Mouse (Mus musculus) neural tube, embryonic 11.5 days (tissue): ENCODE measurements at regions not wholly inside any gene's neighbourhood (a gene's known extent, or its start where the extent isn't known, plus 50 kb on each side); places are given as distances from the start of the nearest gene placed in this dataset.

ENCODE experiments used
- ATAC-seq: fragments of 200-750 bp; cut with Nextera tagmentation; 2 replicates; pipeline ENCODE4 v1.8.0; 2017; ENCODE audit warnings: moderate number of reproducible peaks, mild to moderate bottlenecking, moderate TSS enrichment, moderate library complexity; ENCODE audit not compliant: insufficient read depth, low FRiP score, low TSS enrichment
- DNase-seq: peaks from one replicate; pipeline ENCODE4 v3.0.0-alpha.2; 2015; ENCODE audit warnings: low spot score
- H3K27ac ChIP-seq: fragments of 300-500 bp; sonication (generic); 2 replicates; pipeline ENCODE4 v1.5.1; 2014; ENCODE audit warnings: low read depth, mild to moderate bottlenecking, low read length
- H3K27me3 ChIP-seq: fragments of 300-500 bp; sonication (generic); 2 replicates; pipeline ENCODE4 v1.6.1; 2014; ENCODE audit warnings: mild to moderate bottlenecking, low read length, mixed read lengths; ENCODE audit not compliant: control insufficient read depth, insufficient read depth
- H3K36me3 ChIP-seq: fragments of 300-500 bp; sonication (generic); 2 replicates; pipeline ENCODE4 v1.6.1; 2014; ENCODE audit warnings: mild to moderate bottlenecking, low read length, moderate library complexity, mixed read lengths; ENCODE audit not compliant: control insufficient read depth, insufficient read depth
- H3K4me1 ChIP-seq: fragments of 300-500 bp; sonication (generic); 2 replicates; pipeline ENCODE4 v1.6.1; 2014; ENCODE audit warnings: low read length, mixed read lengths; ENCODE audit not compliant: control insufficient read depth, insufficient read depth
- H3K4me2 ChIP-seq: fragments of 300-500 bp; sonication (generic); 2 replicates; pipeline ENCODE4 v1.6.1; 2014; ENCODE audit warnings: low read depth, mild to moderate bottlenecking, moderate library complexity
- H3K4me3 ChIP-seq: fragments of 300-500 bp; sonication (generic); 2 replicates; pipeline ENCODE4 v1.5.1; 2014; ENCODE audit warnings: low read depth, low read length
- H3K9ac ChIP-seq: fragments of 300-500 bp; sonication (generic); 2 replicates; pipeline ENCODE4 v1.6.1; 2014; ENCODE audit warnings: mild to moderate bottlenecking, low read length
- H3K9me3 ChIP-seq: fragments of 300-500 bp; sonication (generic); 2 replicates; pipeline ENCODE4 v1.6.1; 2016; ENCODE audit warnings: low read length; ENCODE audit not compliant: control insufficient read depth
- WGBS: fragments of 180-500 bp; shearing (Covaris S2); extraction: QIAGEN DNeasy Blood & Tissue Kit; methylation state at CpG from one replicate; pipeline ENCODE4 v1.1.7; 2014; 5-methylcytosine and 5-hydroxymethylcytosine counted together

DNA sequence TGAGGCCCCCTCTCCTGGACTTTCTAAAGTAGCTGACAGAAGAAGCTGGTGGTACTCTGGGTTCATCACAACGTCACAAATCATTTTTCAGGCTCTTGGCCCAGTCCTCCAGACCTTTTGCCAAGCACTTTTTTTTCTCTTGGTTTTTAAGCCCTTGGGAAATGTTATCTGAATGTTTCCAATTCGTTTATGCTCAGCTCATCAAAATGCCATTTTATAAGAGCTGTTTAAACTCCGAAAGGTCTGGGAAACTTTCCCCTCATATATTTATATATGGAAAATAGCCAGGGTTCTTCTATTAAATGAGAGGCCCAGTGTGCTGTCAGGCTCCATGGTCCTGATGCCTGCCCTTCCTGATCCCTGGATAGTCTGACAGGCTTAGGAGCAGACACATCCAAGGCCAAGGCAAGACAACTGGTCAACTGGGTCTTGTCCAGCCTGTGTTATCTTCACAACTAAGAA is 64.1 kb upstream of the Spdye4c start:
- 74% methylated on average over 3 of the region's 3 CpGs for WGBS
- H3K27ac ChIP-seq, result no peak overlapping the region
- H3K9me3 ChIP-seq, result no peaks in the 10 kb centered on the region
- H3K4me1 ChIP-seq, result no peaks in the 10 kb centered on the region
- no peak overlapping the region for H3K4me3 ChIP-seq
- H3K36me3 ChIP-seq, result no peaks in the 10 kb centered on the region
- ATAC-seq, result no peak
- H3K9ac ChIP-seq, result no peak overlapping the region
- H3K4me2 ChIP-seq, result no peak overlapping the region
- DNase-seq, result no peak
- H3K27me3 ChIP-seq, result no peaks in the 10 kb centered on the region

DNA sequence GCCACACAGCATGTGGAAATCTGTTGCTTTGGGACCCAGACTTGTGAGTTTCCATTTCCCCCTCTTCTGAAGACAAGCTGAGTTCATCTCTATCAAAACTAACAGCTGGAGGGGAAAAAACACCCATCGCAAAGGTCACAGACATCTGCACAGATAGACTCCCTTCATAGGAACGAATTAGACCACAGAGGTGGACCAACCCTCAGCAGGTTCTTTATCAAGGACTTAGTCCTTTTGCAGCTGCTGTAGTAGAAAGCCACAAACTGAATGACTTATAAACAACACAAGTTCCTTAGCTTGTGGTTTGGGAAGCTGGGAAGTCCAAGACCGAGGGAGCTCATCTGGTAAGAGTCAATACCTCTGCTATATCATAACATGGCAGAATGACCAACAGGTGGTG is 54.7 kb upstream of the Spdye4c start:
- 81% methylated on average over 3 of the region's 3 CpGs for WGBS
- H3K9me3 ChIP-seq, result no peaks in the 10 kb centered on the region
- H3K27ac ChIP-seq, result no peak overlapping the region
- no peak for ATAC-seq
- no peaks in the 10 kb centered on the region for H3K4me1 ChIP-seq
- H3K36me3 ChIP-seq, result no peaks in the 10 kb centered on the region
- no peaks in the 10 kb centered on the region for H3K27me3 ChIP-seq
- no peak overlapping the region for H3K4me2 ChIP-seq
- no peak overlapping the region for H3K9ac ChIP-seq
- H3K4me3 ChIP-seq, result no peak overlapping the region
- DNase-seq, result no peak

DNA sequence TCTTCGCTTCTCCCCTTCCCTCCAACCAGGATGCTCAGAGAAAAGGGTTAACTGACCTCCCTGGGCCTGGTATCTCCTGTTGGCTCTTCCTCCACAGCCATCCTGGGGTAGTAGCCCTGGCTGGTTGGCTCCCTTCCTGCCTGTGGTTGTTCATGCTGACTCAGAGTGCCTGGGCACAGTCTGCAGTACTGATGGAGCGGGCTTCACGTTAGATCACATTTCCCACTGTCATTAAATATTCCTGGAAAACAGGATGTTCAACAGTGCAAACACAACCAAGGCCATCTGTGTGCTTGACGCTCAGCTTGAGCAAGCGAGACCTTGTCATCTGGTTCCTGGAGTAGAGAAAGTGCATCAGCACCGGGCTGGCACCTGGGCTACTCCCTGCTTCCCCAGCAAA is 53.6 kb upstream of the Spdye4c start:
- ATAC-seq (no peak), DNase-seq (no peak)
- Histone ChIP-seq H3K4me1 (no peaks in the 10 kb centered on the region), H3K9me3 (no peaks in the 10 kb centered on the region), H3K4me2 (no peak overlapping the region), H3K27me3 (no peaks in the 10 kb centered on the region), H3K36me3 (no peaks in the 10 kb centered on the region), H3K4me3 (no peak overlapping the region), H3K9ac (no peak overlapping the region), H3K27ac (no peak overlapping the region)
- 90% methylated on average over 6 of the region's 6 CpGs for WGBS

- no peak overlapping the region for H3K27ac ChIP-seq
- no peaks in the 10 kb centered on the region for H3K4me1 ChIP-seq
- H3K36me3 ChIP-seq, result no peaks in the 10 kb centered on the region
- ATAC-seq (no peak), DNase-seq (no peak)
- H3K27me3 ChIP-seq, result no peaks in the 10 kb centered on the region
- 94% methylated on average over 8 of the region's 8 CpGs for WGBS
- no peak overlapping the region for H3K4me2 ChIP-seq
- no peak overlapping the region for H3K9ac ChIP-seq
- H3K9me3 ChIP-seq, result no peaks in the 10 kb centered on the region
- no peak overlapping the region for H3K4me3 ChIP-seq
Observed at GRCm38 (mm10) chr2:128538736-128539135, 52.3 kb upstream of the Spdye4c start.
